Mouse (Mus musculus) spleen, adult 2 months (tissue): ENCODE results near the gene Myo16.

Experiments used
- CTCF ChIP-seq: fragments of 200-500 bp; IDR thresholded peaks from 2 replicates; pipeline ENCODE4 v1.5.1; 2011; ENCODE audit warnings: mild to moderate bottlenecking, inconsistent platforms; ENCODE audit not compliant: insufficient read depth, insufficient read length, insufficient replicate concordance; ENCODE audit errors: extremely low read depth
- POLR2A ChIP-seq: fragments of 200-500 bp; IDR thresholded peaks from 2 replicates; pipeline ENCODE4 v1.6.1; 2011; ENCODE audit warnings: low read depth, low read length, inconsistent platforms

GRCm38 (mm10) chr8:10651546-10652315, 498.0 kb downstream of the Myo16 start:
- TF ChIP-seq POLR2A (no peak), CTCF (no peak)
